Mouse (Mus musculus) cerebellum, adult 18-20 months (tissue): ENCODE measurements around the gene Ccdc97.

Source experiments
- DNase-seq, 2 experiments: peaks; one replicate each; pipeline ENCODE4 v3.0.0; 2021

Ccdc97 gene

GRCm38 (mm10) chr7:25687811-25688401 is 31.0 kb downstream of the Ccdc97 start:
- no peak for DNase-seq

DNA sequence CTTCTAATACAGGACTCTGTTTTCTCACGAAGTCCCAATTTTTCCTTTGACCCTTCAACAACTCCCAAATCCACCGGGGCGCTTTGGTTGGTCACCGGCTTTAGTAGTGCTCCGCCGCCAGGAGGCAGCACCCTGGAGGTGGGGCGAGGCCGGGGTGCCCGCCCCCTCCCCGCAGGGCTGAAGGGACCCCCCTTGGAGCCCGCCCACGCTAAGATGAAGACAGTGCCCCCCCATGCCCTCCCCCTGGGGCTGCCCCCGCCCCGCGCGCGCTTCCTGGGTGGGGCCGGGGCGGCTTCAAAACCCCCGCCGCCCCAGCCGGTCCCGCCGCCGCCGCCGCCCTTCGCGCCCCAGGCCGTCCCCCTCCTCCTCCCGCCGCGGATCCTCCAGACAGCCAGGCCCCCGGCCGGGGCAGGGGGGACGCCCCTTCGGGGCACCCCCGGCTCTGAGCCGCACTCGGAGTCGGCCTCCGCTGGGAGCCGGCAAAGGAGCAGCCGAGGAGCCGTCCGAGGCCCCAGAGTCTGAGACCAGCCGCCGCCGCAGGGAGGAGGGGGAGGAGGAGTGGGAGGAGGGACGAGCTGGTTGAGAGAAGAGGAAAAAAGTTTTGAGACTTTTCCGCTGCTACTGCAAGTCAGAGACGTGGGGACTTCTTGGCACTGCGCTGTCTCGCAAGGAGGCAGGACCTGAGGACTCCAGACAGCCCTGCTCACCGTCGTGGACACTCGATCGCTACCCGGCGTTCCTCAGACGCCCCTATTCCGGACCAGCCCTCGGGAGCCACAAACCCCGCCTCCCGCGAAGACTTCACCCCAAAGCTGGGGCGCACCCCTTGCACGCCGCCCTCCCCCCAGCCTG is 32.0 kb downstream of the Ccdc97 start, which contains the start of gene Tgfb1:
TSS of gene Tgfb1 (plus strand) at position 323 of the 852 bp plus-strand sequence.
- no peak for DNase-seq

- no peak for DNase-seq
These were observed 32.9 kb downstream of the Ccdc97 start for GRCm38 (mm10) chr7:25685926-25686470.

DNA sequence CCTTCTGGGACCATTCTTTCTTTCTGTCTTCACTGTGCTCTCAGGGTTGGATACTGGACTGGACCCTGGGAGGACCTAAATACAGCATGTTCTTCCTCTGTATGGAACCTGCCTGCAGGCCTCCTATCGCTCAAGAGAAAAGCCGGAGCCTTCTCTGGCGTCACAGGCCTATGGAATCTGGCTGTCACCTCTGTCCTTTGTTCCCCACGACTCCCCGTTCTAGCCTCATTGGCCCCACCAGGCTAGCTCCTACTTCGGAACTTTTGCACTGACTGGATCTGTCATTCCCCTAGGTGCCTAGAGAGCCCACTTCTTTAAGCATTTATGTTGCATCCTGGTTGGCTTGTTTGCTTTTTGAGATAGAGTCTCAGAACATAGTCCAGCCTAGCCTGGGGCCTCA is 34.2 kb downstream of the Ccdc97 start:
- no peak for DNase-seq

GRCm38 (mm10) chr7:25683474-25684180 is 35.3 kb downstream of the Ccdc97 start:
- no peak for DNase-seq

- no peak for DNase-seq
These were observed 37.3 kb downstream of the Ccdc97 start for GRCm38 (mm10) chr7:25681341-25682231.

GRCm38 (mm10) chr7:25680514-25681258 is 38.2 kb downstream of the Ccdc97 start, which contains the start of gene B9d2:
Gene B9d2 (plus strand): TSS chr7:25680780.
- DNase-seq, result peak; percentile 90 to 91

DNA sequence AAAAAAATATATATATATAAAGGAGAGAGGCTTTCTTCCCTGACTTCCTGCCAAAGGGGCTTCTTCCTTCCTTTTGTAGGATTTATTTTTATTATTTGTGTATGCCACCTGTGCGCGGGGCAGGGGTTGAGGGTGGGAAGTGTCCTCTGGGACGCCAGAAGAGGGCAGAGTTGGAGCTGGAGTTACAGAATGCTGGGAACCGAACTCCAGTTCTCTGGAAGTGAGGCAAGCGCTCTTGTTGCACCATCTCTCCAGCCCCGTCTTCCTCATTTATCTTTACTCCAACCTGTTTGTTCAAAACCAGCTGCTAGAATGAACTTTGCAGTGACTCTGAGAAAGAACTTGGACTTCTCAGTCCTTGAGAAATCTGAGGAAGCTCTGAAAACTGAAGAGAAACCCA is 38.9 kb downstream of the Ccdc97 start:
- DNase-seq, result no peak

DNA sequence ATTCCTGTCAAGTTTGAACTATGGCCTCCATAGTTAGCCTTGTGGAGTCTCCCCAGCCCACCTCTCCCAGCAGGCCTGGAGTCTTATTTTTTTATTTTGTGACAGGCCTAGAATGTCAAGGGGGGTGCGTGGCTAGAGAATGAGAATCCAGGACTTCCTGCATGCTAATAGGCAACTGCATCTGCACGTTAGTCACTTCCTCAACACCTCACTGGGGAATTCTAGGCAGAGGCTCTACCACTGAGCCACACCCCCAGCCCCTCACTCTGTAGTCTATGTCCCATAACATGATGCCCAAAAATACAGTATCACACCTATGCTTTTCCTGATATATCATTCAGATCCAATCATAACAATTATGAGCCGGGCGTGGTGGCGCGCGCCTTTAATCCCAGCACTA is 41.9 kb downstream of the Ccdc97 start:
- no peak for DNase-seq

GRCm38 (mm10) chr7:25676085-25676781 is 42.7 kb downstream of the Ccdc97 start:
- peak; percentile 96 to 100 for DNase-seq

DNA sequence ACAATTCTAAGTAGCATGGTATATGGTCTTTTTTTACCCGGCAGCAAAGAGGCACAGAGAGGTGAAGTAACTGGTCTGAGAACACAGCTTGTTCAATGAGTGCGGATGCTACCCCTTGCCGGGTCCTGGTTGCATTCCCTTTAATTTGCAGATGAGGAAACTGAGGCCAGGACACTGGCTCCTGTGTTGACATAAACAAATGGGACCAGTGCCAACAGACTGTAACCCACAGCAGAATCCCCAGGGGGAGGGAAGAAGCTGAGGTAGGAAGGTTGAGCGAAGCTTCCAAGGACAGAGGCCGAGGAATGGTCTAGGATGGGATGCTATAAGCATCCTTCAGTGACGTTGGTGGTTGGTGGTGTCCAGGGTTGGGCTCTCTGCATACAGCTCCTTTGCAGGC is 43.5 kb downstream of the Ccdc97 start:
- no peak for DNase-seq

GRCm38 (mm10) chr7:25674719-25675300 is 44.1 kb downstream of the Ccdc97 start, which contains the start of gene Tmem91:
Gene Tmem91 (minus strand): TSS chr7:25675166.
- no peak for DNase-seq

DNA sequence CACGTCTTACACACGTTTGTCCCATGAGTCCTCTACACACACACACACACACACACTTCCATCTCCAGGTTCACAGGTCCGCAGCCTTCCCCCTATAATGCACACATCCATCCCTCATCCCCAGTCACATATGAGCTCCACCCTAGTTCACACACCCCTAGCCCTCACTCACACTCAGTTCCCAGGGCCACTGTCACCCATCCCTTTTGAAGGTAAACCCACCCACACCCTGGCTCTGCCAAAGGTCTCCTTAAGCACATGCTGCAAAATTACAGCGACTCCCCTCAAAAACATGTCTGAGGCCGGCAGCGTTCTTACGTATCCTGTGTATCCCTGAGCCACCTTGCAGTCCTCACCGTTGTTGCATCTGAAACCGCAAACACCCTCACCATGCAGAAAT is 44.6 kb downstream of the Ccdc97 start:
- no peak for DNase-seq

GRCm38 (mm10) chr7:25672442-25672841 is 46.4 kb downstream of the Ccdc97 start:
- DNase-seq, result no peak

GRCm38 (mm10) chr7:25671686-25672085 is 47.2 kb downstream of the Ccdc97 start:
- DNase-seq, result no peak

DNA sequence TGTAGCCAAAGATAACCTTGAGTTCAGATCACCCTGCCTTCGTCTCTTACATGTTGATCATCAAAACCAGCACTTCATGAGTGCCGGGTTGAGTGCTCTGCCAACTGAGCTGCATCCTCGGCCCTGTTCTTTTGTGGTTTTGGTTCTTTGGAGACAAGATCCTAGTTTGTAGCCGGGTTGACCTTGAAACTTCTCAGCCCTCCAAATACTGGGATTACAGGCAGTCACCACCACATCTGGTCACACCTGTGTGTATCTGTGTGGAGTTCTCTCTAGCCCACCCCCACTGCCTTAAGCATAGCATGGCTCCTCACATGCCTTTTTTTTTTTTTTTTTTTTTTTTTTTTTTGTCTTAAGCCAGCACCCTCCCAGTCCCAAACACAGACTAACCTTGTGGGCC is 48.8 kb downstream of the Ccdc97 start:
- no peak for DNase-seq

DNA sequence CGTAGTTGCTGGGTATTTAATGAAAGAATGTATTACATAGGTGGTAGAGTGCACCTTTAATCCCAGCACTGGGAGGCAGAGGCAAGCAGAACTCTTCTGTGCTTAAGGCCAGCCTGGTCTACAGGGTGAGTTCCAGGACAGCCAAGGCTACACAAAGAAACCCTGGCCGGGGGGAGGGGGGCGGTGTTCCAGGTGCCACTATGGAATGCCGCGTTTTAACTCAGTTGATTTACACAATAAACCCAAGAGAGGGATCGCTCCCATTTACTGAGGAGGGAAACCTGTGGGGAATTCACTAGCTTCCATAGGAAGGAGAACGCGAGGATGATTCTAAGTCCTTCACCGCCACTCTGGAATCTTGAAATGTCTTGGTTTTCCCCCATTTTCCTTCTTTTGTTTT is 49.3 kb downstream of the Ccdc97 start:
- DNase-seq, result no peak

DNA sequence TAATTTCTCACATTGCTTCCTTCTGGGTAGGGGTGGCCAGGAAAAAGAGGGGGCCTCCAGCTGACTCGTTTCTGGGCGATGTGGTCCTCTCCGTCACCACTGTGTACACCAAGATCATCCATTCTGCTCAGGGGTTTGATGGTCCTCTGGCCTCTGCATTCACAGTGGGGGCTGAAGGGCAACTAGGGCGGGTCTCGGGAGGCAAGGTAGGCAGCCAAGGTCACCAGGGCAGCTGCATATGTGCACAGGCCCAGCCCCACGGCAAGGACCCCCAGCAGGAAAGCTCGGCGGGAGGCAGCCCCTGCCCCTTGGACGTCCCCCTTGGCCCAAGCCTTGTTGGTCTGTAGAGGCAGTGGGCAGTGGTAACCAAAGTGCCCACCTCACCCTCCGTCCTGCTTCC is 49.7 kb downstream of the Ccdc97 start:
- no peak for DNase-seq

GRCm38 (mm10) chr7:25666381-25666780 is 52.5 kb downstream of the Ccdc97 start:
- no peak for DNase-seq
